Mouse (Mus musculus) mouse embryonic stem cell (cell line): ENCODE data around the gene Adora2a.
"Not testable (repeated sequence)": the region's sequence is repeated elsewhere in the genome, so short reads cannot be mapped to it uniquely, and the experiment has no call there.

Source experiments
- in situ Hi-C, 2 experiments: fragments of 300-500 bp; cut with MboI; formaldehyde crosslinking; loops; 1 replicate in 1 of 2; 3 replicates in 1 of 2; pipeline ENCODE4 v1.14.3; 2019 to 2020; ENCODE audit warnings: low sequenced_read_pairs in 2 of 2, low pct_unique_long_range_greater_than_20kb in 1 of 2, mixed read lengths in 1 of 2; ENCODE audit not compliant: unreplicated experiment in 1 of 2

The Adora2a gene

GRCm38 (mm10) chr10:75334175-75334574 lies 17.5 kb downstream of the Adora2a start:
- in situ Hi-C loops = no loop called here

GRCm38 (mm10) chr10:75335075-75335474 lies 18.4 kb downstream of the Adora2a start:
- in situ Hi-C loops = no loop called here

- in situ Hi-C loops = no loop called here
Observed at GRCm38 (mm10) chr10:75337231-75337630, 20.6 kb downstream of the Adora2a start.

GRCm38 (mm10) chr10:75338852-75339251 lies 22.2 kb downstream of the Adora2a start:
- in situ Hi-C loops = no loop called here

GRCm38 (mm10) chr10:75339377-75339776 lies 22.7 kb downstream of the Adora2a start:
- in situ Hi-C loops = no loop called here

- in situ Hi-C loops = no loop called here
Observed at GRCm38 (mm10) chr10:75341936-75342335, 25.3 kb downstream of the Adora2a start.

GRCm38 (mm10) chr10:75344563-75344962 lies 27.9 kb downstream of the Adora2a start:
- in situ Hi-C loops = not testable (repeated sequence)

GRCm38 (mm10) chr10:75345265-75345664 lies 28.6 kb downstream of the Adora2a start:
- in situ Hi-C loops = no loop called here

GRCm38 (mm10) chr10:75350564-75350963 lies 33.9 kb downstream of the Adora2a start:
- in situ Hi-C loops = no loop called here

- in situ Hi-C loops = no loop called here
Observed at GRCm38 (mm10) chr10:75352541-75352940, 35.9 kb downstream of the Adora2a start.

GRCm38 (mm10) chr10:75353838-75354241 lies 37.2 kb downstream of the Adora2a start:
- in situ Hi-C loops = not testable (repeated sequence)

GRCm38 (mm10) chr10:75355341-75355740 lies 38.7 kb downstream of the Adora2a start:
- in situ Hi-C loops = no loop called here

- in situ Hi-C loops = not testable (repeated sequence)
Observed at GRCm38 (mm10) chr10:75364214-75364690, 47.6 kb downstream of the Adora2a start.

GRCm38 (mm10) chr10:75364796-75365195 lies 48.1 kb downstream of the Adora2a start:
- in situ Hi-C loops = no loop called here

- in situ Hi-C loops = no loop called here
Observed at GRCm38 (mm10) chr10:75365231-75365633, 48.6 kb downstream of the Adora2a start.

- in situ Hi-C loops = not testable (repeated sequence)
Observed at GRCm38 (mm10) chr10:75373655-75374351, 57.1 kb downstream of the Adora2a start.

- in situ Hi-C loops = no loop called here
Observed at GRCm38 (mm10) chr10:75378688-75379087, 62.0 kb downstream of the Adora2a start.
